In the genomic region with DNA sequence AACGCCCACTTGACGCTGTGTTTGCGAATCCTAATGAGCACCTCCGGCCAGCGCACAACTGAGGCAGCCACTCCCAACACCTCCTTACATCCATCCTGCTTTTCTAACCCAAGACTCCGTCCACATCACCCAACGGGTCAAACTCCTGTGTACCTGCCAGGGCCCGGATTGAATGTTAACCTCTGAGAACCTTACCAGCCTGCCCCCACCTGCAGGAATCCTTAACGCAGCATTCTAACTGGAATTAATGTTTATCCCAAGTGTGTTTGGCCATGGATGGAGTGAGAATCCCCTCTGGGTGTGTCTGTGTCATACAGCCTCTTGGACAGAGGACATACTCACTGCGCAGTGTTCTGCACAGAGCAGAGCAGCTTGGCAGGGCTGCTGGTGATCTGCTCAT, we compare ENCODE assay signal across 22 mouse cellular contexts. TPM values are rescaled to one million over a fixed set of nuclear protein-coding genes. Genes with fewer than 3 reads are reported as not detected.
"Had no signal": no experiment of that assay in that cellular context is flagged by ENCODE, and none has a peak within 500 bp of the region (broad histone marks: within the 10 kb centered on the region; RNA-seq: fewer than 3 reads in every experiment).

No protein-coding gene starts in this region.

- H3K9me3 ChIP-seq: limb, embryonic 13.5 days; liver, embryonic 15.5 days; midbrain, embryonic 10.5 days; neural tube, embryonic 15.5 days had no signal

- H3K4me2 ChIP-seq: limb, embryonic 13.5 days; liver, embryonic 15.5 days; lung, embryonic 14.5 days; neural tube, embryonic 15.5 days had no signal

- H3K4me3 ChIP-seq: limb, embryonic 13.5 days; liver, embryonic 15.5 days; midbrain, embryonic 10.5 days; myocyte; neural tube, embryonic 15.5 days had no signal

- DNase-seq: left cerebral cortex, postnatal 4 days; lung, embryonic 14.5 days; lung, postnatal 10 days; lung, postnatal 4 days; midbrain, embryonic 14.5 days; retina, postnatal 1 day; right cerebral cortex, postnatal 4 days; spleen, adult 18-20 months; thymus, adult 18-20 months; thymus, postnatal 25 days had no signal

- H3K9ac ChIP-seq: limb, embryonic 13.5 days; liver, embryonic 15.5 days; lung, embryonic 14.5 days; neural tube, embryonic 15.5 days had no signal

- H3K36me3 ChIP-seq: liver, embryonic 15.5 days had no signal

- H3K27ac ChIP-seq: limb, embryonic 13.5 days; midbrain, embryonic 10.5 days; neural tube, embryonic 15.5 days had no signal

RNA-seq across cellular contexts. Expression of gene Prickle4, which starts 3.6 kb away (rescaled TPM):
- total RNA-seq: megakaryocyte, adult 5-6 weeks had no signal
- polyA plus RNA-seq: liver, embryonic 15.5 days; lung, embryonic 14.5 days; midbrain, embryonic 14.5 days had no signal

RNA-seq across cellular contexts. Expression of gene Gm21981, which starts 3.9 kb away (rescaled TPM):
- total RNA-seq: megakaryocyte, adult 5-6 weeks had no signal
- polyA plus RNA-seq: liver, embryonic 15.5 days had no signal

RNA-seq across cellular contexts. Expression of gene Pgc, which starts 28.5 kb away (rescaled TPM):
- total RNA-seq: layer of hippocampus, adult 8-10 months; layer of hippocampus, postnatal 14 days; left cerebral cortex, adult 18-20 months; left cerebral cortex, postnatal 10 days; left cerebral cortex, postnatal 4 days; liver, adult 2 months; megakaryocyte, adult 5-6 weeks had no signal
- polyA plus RNA-seq: liver, embryonic 15.5 days; midbrain, embryonic 14.5 days; myocyte; neural tube, embryonic 11.5 days; neural tube, embryonic 15.5 days had no signal
